Mouse (Mus musculus) embryonic facial prominence, embryonic 13.5 days (tissue): ENCODE measurements around the gene Glce. TPM values are rescaled to one million over a fixed set of nuclear protein-coding genes. Genes with fewer than 3 reads are reported as not detected.

Experiments
- ATAC-seq: fragments of 200-750 bp; cut with Nextera tagmentation; 2 replicates; pipeline ENCODE4 v1.8.0; 2017; ENCODE audit warnings: low read depth; ENCODE audit not compliant: insufficient number of reproducible peaks, insufficient read depth, low FRiP score, low TSS enrichment
- H3K27ac ChIP-seq: fragments of 300-500 bp; sonication (generic); 2 replicates; pipeline ENCODE4 v1.5.1; 2015; ENCODE audit warnings: moderate library complexity, mild to moderate bottlenecking, inconsistent platforms
- H3K27me3 ChIP-seq: fragments of 300-500 bp; sonication (generic); 2 replicates; pipeline ENCODE4 v1.6.1; 2015; ENCODE audit warnings: mild to moderate bottlenecking, inconsistent platforms
- H3K36me3 ChIP-seq: fragments of 300-500 bp; sonication (generic); 2 replicates; pipeline ENCODE4 v1.6.1; 2015; ENCODE audit warnings: mild to moderate bottlenecking, inconsistent platforms
- H3K4me1 ChIP-seq: fragments of 300-500 bp; sonication (generic); 2 replicates; pipeline ENCODE4 v1.6.1; 2015; ENCODE audit warnings: inconsistent platforms
- H3K4me2 ChIP-seq: fragments of 300-500 bp; sonication (generic); 2 replicates; pipeline ENCODE4 v1.6.1; 2015; ENCODE audit warnings: moderate library complexity, mild to moderate bottlenecking, inconsistent platforms
- H3K4me3 ChIP-seq: fragments of 300-500 bp; sonication (generic); 2 replicates; pipeline ENCODE4 v1.5.1; 2015; ENCODE audit warnings: mild to moderate bottlenecking, inconsistent platforms
- H3K9ac ChIP-seq: fragments of 300-500 bp; sonication (generic); 2 replicates; pipeline ENCODE4 v1.6.1; 2015; ENCODE audit warnings: mild to moderate bottlenecking, inconsistent platforms
- H3K9me3 ChIP-seq: fragments of 300-500 bp; sonication (generic); 2 replicates; pipeline ENCODE4 v1.6.1; 2016; ENCODE audit warnings: inconsistent platforms
- WGBS: fragments of 180-500 bp; shearing (Covaris S2); methylation state at CpG from one replicate; pipeline ENCODE4 v1.1.7; 2015; ENCODE audit warnings: mixed read lengths; 5-methylcytosine and 5-hydroxymethylcytosine counted together
- polyA plus RNA-seq: library from polyadenylated mRNA; unstranded; fragments of >200 nt; fragmentation: Nextera tagmentation; extraction: Ambion mirVana; gene quantifications from 2 replicates; pipeline ENCODE4 v1.2.1, GENCODE M21; 2015

Gene Glce
- polyA plus RNA-seq, 1 experiment from 2014 or later: 42.5 TPM

DNA sequence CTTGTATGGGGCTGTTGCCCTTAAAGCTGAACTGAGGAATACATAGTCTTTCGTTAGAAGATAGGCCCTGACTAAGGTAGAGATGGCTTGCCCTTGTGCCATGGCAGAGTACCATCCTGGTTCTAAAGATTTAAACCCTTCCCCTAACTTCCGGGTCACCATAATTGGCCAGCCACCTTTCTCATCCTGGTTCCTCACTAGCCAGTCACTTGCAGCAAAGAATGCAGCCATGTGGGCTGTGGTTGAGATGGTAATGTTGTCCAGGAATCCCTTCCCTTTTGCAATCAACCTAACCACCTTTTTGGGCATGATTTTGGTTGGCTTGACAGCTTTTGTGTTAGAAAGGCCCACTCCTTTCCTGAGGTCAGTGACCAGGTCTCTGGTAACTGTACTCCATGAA lies 62.0 kb downstream of the Glce start:
- no peak overlapping the region for H3K9ac ChIP-seq
- no peak for ATAC-seq
- WGBS: 91% methylated on average over 2 of the region's 2 CpGs
- H3K27ac ChIP-seq: no peak overlapping the region
- H3K27me3 ChIP-seq: no peaks in the 10 kb centered on the region
- H3K36me3 ChIP-seq: peaks cover 13% of the 10 kb centered on the region
- H3K4me1 ChIP-seq: no peaks in the 10 kb centered on the region
- no peak overlapping the region for H3K4me3 ChIP-seq
- H3K4me2 ChIP-seq: no peak overlapping the region
- no peaks in the 10 kb centered on the region for H3K9me3 ChIP-seq

- Histone ChIP-seq H3K4me3 (no peak overlapping the region), H3K4me2 (no peak overlapping the region), H3K36me3 (peaks cover 13% of the 10 kb centered on the region), H3K27me3 (no peaks in the 10 kb centered on the region), H3K27ac (no peak overlapping the region), H3K9me3 (no peaks in the 10 kb centered on the region), H3K9ac (no peak overlapping the region), H3K4me1 (no peaks in the 10 kb centered on the region)
- WGBS: 81% methylated on average over 11 of the region's 11 CpGs
- ATAC-seq: no peak
Measured at GRCm38 (mm10) chr9:62059941-62060340, 62.5 kb downstream of the Glce start.

DNA sequence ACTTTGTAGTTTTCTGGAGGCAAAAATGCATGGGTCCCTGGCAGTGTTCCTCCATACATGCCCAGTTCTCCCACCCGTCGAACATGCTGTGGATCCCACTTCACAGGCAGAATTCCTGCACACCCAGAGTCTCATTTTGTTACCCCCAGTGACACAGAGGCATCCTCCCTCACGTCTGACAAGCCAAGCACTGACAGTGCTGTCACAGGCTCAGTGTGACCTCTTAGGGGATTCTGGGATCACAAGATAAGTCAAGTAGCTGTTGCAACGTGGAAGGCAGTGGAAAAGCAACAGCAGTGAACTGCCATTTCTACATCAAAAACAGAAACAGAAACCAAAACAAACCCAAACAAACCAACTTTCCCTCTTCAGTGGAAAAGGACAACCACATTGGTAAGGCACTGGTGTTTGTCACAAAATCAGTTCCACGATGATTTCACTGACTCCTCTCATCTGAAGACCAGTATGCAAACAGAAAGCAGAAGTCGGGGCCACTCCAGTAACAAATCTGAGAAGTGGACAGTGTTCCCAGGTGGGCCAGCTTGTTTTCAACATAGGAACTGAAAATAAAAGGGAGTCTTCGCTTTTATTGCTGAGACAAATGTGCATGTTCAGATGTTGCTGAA lies 64.5 kb downstream of the Glce start:
- no peaks in the 10 kb centered on the region for H3K27me3 ChIP-seq
- no peak for ATAC-seq
- no peak overlapping the region for H3K27ac ChIP-seq
- 79% methylated on average over 7 of the region's 7 CpGs for WGBS
- no peak overlapping the region for H3K9ac ChIP-seq
- H3K4me3 ChIP-seq: no peak overlapping the region
- H3K4me1 ChIP-seq: no peaks in the 10 kb centered on the region
- no peaks in the 10 kb centered on the region for H3K9me3 ChIP-seq
- peaks cover 13% of the 10 kb centered on the region for H3K36me3 ChIP-seq
- H3K4me2 ChIP-seq: no peak overlapping the region

DNA sequence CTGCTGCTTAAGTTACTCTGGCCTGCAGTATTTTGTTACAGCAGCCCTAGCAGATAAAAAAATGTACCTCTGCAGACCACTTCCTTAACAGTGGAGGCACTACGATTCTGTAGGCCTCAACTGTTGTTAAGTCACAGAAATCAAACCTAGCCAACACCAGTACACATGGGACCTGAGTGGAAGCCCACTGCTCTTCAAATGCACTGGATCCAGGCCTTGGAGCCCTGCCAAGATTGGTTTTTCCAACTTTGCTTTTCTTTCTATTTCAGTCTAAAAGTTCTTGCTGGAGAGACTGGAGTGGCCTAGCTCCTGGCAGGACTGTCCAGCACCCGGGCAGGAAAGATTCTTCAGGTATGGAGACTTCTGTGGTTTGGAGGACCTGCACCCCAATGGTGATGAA lies 66.2 kb downstream of the Glce start:
- no peak overlapping the region for H3K9ac ChIP-seq
- peaks cover 13% of the 10 kb centered on the region for H3K36me3 ChIP-seq
- no peak for ATAC-seq
- H3K27me3 ChIP-seq: no peaks in the 10 kb centered on the region
- no peak overlapping the region for H3K4me2 ChIP-seq
- no peaks in the 10 kb centered on the region for H3K9me3 ChIP-seq
- no peak overlapping the region for H3K4me3 ChIP-seq
- H3K27ac ChIP-seq: no peak overlapping the region
- 83% methylated on average over 2 of the region's 2 CpGs for WGBS
- peaks cover 4% of the 10 kb centered on the region; the same call in 1 of the 2 replicates for H3K4me1 ChIP-seq

DNA sequence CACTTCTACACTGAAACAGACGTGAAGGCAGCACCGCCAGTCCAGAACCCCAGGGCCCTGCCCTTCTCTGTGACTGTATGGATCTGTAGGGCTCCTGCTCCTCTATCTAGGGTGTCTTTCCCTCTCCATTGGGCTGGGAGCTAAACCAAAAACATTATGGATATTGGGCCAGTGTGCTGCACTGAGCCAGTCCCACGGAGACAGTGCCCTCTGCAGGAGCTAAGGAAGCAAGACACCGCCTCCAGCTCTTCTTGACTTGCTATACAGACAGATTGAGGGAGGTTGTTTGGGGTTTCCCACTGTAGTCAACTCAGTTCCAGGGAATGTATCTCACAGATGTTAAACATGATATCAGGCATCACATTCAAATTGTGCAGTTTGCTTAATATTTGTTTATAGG lies 71.7 kb downstream of the Glce start:
- Histone ChIP-seq H3K27me3 (no peaks in the 10 kb centered on the region), H3K27ac (no peak overlapping the region), H3K36me3 (no peaks in the 10 kb centered on the region; the same call in 1 of the 2 replicates), H3K4me2 (no peak overlapping the region), H3K4me1 (peaks cover 4% of the 10 kb centered on the region; the same call in 1 of the 2 replicates), H3K4me3 (no peak overlapping the region), H3K9me3 (no peaks in the 10 kb centered on the region), H3K9ac (no peak overlapping the region)
- ATAC-seq: no peak
- 35% methylated on average over 4 of the region's 4 CpGs for WGBS

DNA sequence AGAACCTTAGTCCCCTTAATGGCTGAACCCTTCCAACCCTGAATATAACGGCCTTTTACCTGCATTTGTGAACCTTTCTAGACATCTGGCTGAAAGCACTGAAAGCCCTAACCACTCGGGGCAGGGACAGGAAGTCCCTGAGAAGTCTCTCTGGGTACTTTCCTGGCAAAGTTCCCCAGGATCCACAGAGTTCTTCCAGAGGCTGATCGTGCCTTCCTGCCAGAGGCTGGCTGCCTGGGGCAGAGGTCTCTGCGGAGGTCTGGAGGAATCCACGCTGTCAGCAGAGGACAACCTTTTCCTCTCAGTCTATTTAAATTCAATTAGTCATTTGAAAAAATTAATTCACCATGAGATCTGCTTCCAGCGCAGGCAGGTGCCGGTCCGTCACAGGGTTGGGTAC lies 73.3 kb downstream of the Glce start:
- H3K36me3 ChIP-seq: no peaks in the 10 kb centered on the region; the same call in 1 of the 2 replicates
- no peaks in the 10 kb centered on the region for H3K9me3 ChIP-seq
- no peak overlapping the region for H3K4me3 ChIP-seq
- no peak overlapping the region for H3K4me2 ChIP-seq
- ATAC-seq: no peak
- H3K4me1 ChIP-seq: peaks cover 4% of the 10 kb centered on the region; the same call in 1 of the 2 replicates
- H3K27ac ChIP-seq: no peak overlapping the region
- H3K27me3 ChIP-seq: no peaks in the 10 kb centered on the region
- no peak overlapping the region for H3K9ac ChIP-seq
- 59% methylated on average over 8 of the region's 8 CpGs for WGBS

DNA sequence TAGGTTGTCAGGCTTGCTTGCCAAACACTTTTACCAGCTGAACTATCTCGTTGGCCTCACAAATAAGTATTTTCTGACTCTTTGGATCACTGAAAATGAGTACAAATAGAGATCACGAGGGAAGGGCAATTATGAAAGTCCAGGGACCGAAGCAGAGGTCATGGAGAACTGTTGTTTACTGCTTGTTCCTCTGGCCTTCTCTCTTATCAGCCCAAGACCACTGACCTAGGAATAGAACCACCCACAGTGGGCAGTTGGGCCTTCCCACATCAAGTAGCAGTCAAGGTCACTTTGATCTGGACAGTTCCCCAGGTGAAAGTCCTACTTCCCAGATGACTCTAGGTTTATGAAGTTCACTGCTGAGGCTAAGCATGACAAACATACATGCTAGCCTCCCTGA lies 80.3 kb downstream of the Glce start:
- Histone ChIP-seq H3K4me1 (no peaks in the 10 kb centered on the region), H3K4me3 (no peak overlapping the region), H3K9me3 (no peaks in the 10 kb centered on the region), H3K4me2 (no peak overlapping the region), H3K9ac (no peak overlapping the region), H3K27ac (no peak overlapping the region), H3K27me3 (0 out of 2 replicates have a peak, but pooled peaks cover 3% of the 10 kb centered on the region), H3K36me3 (no peaks in the 10 kb centered on the region)
- WGBS: 81% methylated on average over 3 of the region's 3 CpGs
- ATAC-seq: no peak

DNA sequence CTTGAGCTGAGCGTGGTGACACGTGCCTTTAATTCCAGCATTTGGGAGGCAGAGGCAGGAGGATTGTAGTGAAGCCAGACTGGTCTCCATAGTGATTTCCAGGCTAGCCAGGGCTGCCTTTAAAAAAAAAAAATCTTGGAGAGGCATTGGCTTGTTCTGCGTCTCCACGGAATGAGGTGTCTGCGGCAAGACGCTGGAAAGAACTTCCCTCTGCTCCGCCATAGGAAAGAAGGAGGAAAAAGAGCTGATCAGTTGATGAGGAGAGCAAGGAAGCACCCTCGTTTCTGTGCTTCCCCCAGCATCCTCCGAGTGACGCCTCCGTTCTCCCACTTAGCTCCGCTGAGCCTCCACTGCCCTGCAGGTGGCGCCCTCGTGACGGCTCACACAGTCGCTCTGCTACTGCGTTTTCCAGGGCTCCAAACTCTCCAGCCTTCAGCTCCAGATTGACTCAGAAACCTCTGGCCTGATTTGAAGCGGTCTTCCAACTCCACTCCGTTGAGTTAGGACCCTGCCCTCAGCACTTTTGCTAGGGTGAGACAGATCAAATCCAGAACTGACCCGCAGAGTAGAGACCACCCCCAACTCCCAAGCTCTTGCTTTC lies 82.3 kb downstream of the Glce start:
- Histone ChIP-seq H3K27ac (no peak overlapping the region), H3K4me1 (no peaks in the 10 kb centered on the region), H3K27me3 (0 out of 2 replicates have a peak, but pooled peaks cover 3% of the 10 kb centered on the region), H3K36me3 (no peaks in the 10 kb centered on the region), H3K9ac (no peak overlapping the region), H3K9me3 (no peaks in the 10 kb centered on the region), H3K4me2 (peak overlapping the region; percentile 45), H3K4me3 (peak overlapping the region; percentile 14; the same call in 1 of the 2 replicates)
- ATAC-seq: no peak
- 6% methylated on average over 20 of the region's 20 CpGs for WGBS

GRCm38 (mm10) chr9:62035806-62036205 lies 86.6 kb downstream of the Glce start:
- Histone ChIP-seq H3K27ac (no peak overlapping the region), H3K4me2 (no peak overlapping the region), H3K4me1 (no peaks in the 10 kb centered on the region), H3K36me3 (no peaks in the 10 kb centered on the region), H3K9ac (no peak overlapping the region), H3K9me3 (no peaks in the 10 kb centered on the region), H3K27me3 (0 out of 2 replicates have a peak, but pooled peaks cover 3% of the 10 kb centered on the region), H3K4me3 (no peak overlapping the region)
- WGBS: 69% methylated on average over 1 of the region's 1 CpGs
- ATAC-seq: no peak

DNA sequence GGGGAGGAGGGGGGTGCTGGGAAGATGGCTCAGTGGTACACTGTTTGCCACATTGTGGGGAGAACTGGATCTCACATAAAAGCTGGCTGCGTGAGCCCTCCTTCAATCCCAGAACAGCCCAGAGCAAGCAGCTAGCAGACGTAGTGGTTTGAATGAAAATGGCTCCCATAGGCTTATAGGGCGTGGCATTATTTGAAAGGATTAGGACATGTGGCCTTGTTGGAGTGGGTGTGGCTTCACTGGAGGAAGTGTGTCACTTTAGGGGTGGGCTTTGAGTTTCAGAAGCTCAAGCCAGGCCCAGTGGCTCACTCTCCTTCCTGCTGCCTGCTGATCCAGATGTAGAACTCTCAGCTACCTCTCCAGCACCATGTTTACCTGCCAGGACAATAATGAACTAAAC lies 90.2 kb downstream of the Glce start:
- ATAC-seq: no peak
- 86% methylated on average over 3 of the region's 3 CpGs for WGBS

GRCm38 (mm10) chr9:62028072-62028471 lies 94.4 kb downstream of the Glce start:
- Histone ChIP-seq H3K9ac (no peak overlapping the region), H3K4me1 (peaks cover 11% of the 10 kb centered on the region), H3K27ac (no peak overlapping the region), H3K4me3 (no peak overlapping the region), H3K36me3 (no peaks in the 10 kb centered on the region), H3K4me2 (no peak overlapping the region), H3K27me3 (peaks cover 52% of the 10 kb centered on the region), H3K9me3 (no peaks in the 10 kb centered on the region)
- 52% methylated on average over 3 of the region's 3 CpGs for WGBS
- ATAC-seq: no peak

More for the DNA sequence above, 90.2 kb downstream of the Glce start:
- Histone ChIP-seq H3K9ac (no peak overlapping the region), H3K27me3 (peaks cover 20% of the 10 kb centered on the region), H3K9me3 (no peaks in the 10 kb centered on the region), H3K36me3 (no peaks in the 10 kb centered on the region), H3K4me2 (no peak overlapping the region), H3K4me1 (peaks cover 1% of the 10 kb centered on the region; the same call in 1 of the 2 replicates), H3K27ac (no peak overlapping the region), H3K4me3 (no peak overlapping the region)

- H3K9ac ChIP-seq: peak within 1 kb of the TSS; percentile 65
- under 1% methylated on average over 29 of the region's 32 CpGs for WGBS
- peak; percentile 46; the same call in 1 of the 2 replicates for ATAC-seq
- peaks cover 16% of the 10 kb centered on the region for H3K4me1 ChIP-seq
- H3K9me3 ChIP-seq: no peaks in the 10 kb centered on the region
- H3K36me3 ChIP-seq: no peaks in the 10 kb centered on the region
- H3K4me3 ChIP-seq: peak within 1 kb of the TSS; percentile 51
- H3K4me2 ChIP-seq: peak within 1 kb of the TSS; percentile 88
- peaks cover 52% of the 10 kb centered on the region for H3K27me3 ChIP-seq
- H3K27ac ChIP-seq: no peak within 1 kb of the TSS
Measured at GRCm38 (mm10) chr9:62026600-62026999, 95.9 kb downstream of the Glce start, which contains the start of gene Paqr5. Paqr5 (minus strand) TSS chr9:62026856.
